Mouse (Mus musculus) embryonic facial prominence, embryonic 14.5 days (tissue): ENCODE data around the gene Peli2. TPM values are rescaled to one million over a fixed set of nuclear protein-coding genes. Genes with fewer than 3 reads are reported as not detected.
A peak's percentile ranks its signal among the peaks of the same experiment; 100 is the strongest.

Experiments used
- ATAC-seq: fragments of 200-750 bp; cut with Nextera tagmentation; 2 replicates; pipeline ENCODE4 v1.8.0; 2017; ENCODE audit warnings: low read depth, moderate number of reproducible peaks, moderate TSS enrichment
- DNase-seq: peaks from one replicate; pipeline ENCODE4 v3.0.0-alpha.2; 2015; ENCODE audit warnings: low spot score
- H3K27ac ChIP-seq: fragments of 300-500 bp; sonication (generic); replicated peaks from 2 replicates; pipeline ENCODE4 v1.5.1; 2014; ENCODE audit warnings: low read depth, mild to moderate bottlenecking, low read length, moderate library complexity
- H3K27me3 ChIP-seq: fragments of 300-500 bp; sonication (generic); replicated peaks from 2 replicates; pipeline ENCODE4 v1.6.1; 2014; ENCODE audit warnings: low read length; ENCODE audit not compliant: control insufficient read depth, insufficient read depth
- H3K36me3 ChIP-seq: fragments of 300-500 bp; sonication (generic); 2 replicates; pipeline ENCODE4 v1.6.1; 2014; ENCODE audit warnings: low read length, mixed read lengths; ENCODE audit not compliant: control insufficient read depth, insufficient read depth
- H3K4me1 ChIP-seq: fragments of 300-500 bp; sonication (generic); 2 replicates; pipeline ENCODE4 v1.6.1; 2014; ENCODE audit warnings: antibody characterized with exemption, low read length; ENCODE audit not compliant: control insufficient read depth, insufficient read depth
- H3K4me2 ChIP-seq: fragments of 300-500 bp; sonication (generic); 2 replicates; pipeline ENCODE4 v1.6.1; 2014; ENCODE audit warnings: low read depth, mild to moderate bottlenecking, low read length, moderate library complexity, mixed read lengths
- H3K4me3 ChIP-seq: fragments of 300-500 bp; sonication (generic); 2 replicates; pipeline ENCODE4 v1.5.1; 2014; ENCODE audit warnings: low read depth, mild to moderate bottlenecking, low read length
- H3K9ac ChIP-seq: fragments of 300-500 bp; sonication (generic); 2 replicates; pipeline ENCODE4 v1.6.1; 2014; ENCODE audit warnings: low read depth, mild to moderate bottlenecking, low read length, moderate library complexity, mixed read lengths
- H3K9me3 ChIP-seq: fragments of 300-500 bp; sonication (generic); 2 replicates; pipeline ENCODE4 v1.6.1; 2016; ENCODE audit warnings: low read length; ENCODE audit not compliant: control insufficient read depth
- WGBS: fragments of 180-500 bp; shearing (Covaris S2); extraction: QIAGEN DNeasy Blood & Tissue Kit; methylation state at CpG from one replicate; pipeline ENCODE4 v1.1.7; 2014; 5-methylcytosine and 5-hydroxymethylcytosine counted together
- polyA plus RNA-seq: library from polyadenylated mRNA; unstranded; fragments of >200 nt; fragmentation: Nextera tagmentation; extraction: Ambion mirVana; gene quantifications from 2 replicates; pipeline ENCODE4 v1.2.1, GENCODE M21; 2014

Peli2 gene
- polyA plus RNA-seq, 1 experiment from 2014 or later = 5.5 TPM

DNA sequence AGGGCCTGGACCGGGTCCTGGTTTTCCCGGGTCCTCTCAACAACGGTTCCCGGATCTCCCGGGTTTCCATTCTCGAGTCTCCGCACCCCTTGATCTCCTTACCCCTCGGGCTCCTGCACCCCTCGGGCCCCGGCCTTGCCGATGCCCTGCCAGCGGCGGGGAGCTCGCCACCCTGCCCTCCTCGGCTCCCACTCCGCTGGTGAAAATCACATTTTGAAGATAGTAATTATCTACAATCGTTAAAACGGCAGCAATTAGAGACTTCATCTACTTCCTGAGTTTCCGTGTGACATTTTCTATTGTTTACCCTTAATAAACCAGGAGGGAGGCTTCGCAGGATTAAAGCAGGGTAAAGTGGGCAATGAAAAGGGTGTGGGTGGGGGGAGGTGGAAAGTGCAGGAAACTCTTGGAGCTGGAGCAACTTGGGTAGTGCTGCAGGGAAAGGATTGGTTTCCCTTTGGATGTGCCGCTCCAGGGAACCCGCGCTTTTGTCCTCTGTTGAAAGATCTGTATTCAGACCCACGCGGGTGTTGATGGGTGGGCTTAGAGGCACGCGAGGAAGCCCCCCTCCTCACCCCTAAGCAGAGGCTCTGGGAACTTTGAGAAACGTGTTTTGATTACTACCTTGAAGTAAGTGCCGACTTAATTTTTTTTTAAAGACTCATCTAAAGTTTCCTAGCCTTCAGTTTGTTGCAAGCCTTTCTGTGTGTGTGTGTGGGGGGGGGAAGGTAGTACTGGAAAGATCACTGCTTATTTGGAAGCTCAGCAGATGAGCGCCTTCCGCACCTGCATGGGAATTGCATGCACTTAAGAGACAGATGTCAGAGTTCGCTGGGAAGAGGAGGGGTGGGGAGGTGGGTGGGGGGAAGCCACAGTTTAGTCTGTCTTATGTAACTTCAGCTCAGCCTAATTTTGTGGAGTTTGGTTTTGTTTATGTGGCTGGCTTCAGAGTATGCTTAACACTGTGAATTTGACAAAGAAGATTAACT is 1.2 kb downstream of the Peli2 start:
- no peaks in the 10 kb centered on the region for H3K36me3 ChIP-seq
- peak overlapping the region; percentile 69 for H3K4me3 ChIP-seq
- H3K27me3 ChIP-seq = no peaks in the 10 kb centered on the region; the same call in 1 of the 2 replicates
- DNase-seq = peak; percentile 68
- peak overlapping the region; percentile 84 for H3K4me2 ChIP-seq
- peak overlapping the region; percentile 78; the same call in 1 of the 2 replicates for H3K27ac ChIP-seq
- no peaks in the 10 kb centered on the region for H3K9me3 ChIP-seq
- 0 out of 2 replicates have a peak, but pooled peaks have one; percentile 17 for ATAC-seq
- peaks cover 22% of the 10 kb centered on the region for H3K4me1 ChIP-seq
- H3K9ac ChIP-seq = peak overlapping the region; percentile 82
- WGBS = 1% methylated on average over 32 of the region's 32 CpGs

DNA sequence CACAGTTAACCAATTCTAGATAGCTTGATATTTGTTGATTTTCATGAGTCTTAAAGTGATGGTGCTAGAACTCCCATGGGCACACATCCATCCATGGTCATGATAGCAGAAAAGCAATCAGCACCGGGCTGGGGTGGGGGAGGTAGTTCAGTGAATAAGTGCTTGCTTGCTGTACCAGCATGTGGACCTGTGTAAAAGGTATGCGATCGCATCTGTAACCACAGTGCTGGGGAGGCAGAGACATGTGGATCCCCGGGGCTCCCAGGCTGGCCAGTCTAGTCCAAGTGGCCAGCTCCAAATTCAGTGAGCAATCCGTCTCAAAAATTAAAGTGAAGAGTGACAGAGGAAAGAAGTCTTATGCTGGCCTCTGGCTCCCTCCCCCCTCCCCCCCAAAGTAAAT is 3.4 kb downstream of the Peli2 start:
- Histone ChIP-seq H3K36me3 (no peaks in the 10 kb centered on the region), H3K27ac (no peak overlapping the region), H3K9me3 (no peaks in the 10 kb centered on the region), H3K27me3 (peaks cover 3% of the 10 kb centered on the region; the same call in 1 of the 2 replicates), H3K4me3 (no peak overlapping the region), H3K4me2 (no peak overlapping the region), H3K9ac (no peak overlapping the region), H3K4me1 (peaks cover 21% of the 10 kb centered on the region)
- DNase-seq (no peak), ATAC-seq (no peak)
- WGBS = 53% methylated on average over 5 of the region's 5 CpGs

DNA sequence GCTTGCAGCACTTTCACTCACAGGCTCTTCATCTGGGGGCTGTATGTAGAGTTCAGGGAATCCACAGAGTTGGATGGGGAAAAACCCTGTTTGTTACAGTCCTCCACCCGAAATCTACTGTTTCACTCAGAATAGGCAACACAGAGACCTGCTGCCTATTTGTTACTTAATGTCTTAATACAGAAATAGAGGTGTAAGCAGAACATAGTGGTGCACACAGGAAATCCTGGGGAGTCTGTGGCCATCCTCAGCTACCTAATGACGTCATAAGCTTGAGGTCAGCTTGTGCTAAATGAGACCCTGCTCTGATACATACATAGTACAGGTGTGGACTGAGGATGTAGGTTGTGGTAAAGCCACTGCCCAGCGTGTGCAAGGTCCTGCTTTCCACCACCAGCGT is 4.2 kb downstream of the Peli2 start:
- 64% methylated on average over 4 of the region's 4 CpGs for WGBS
- no peaks in the 10 kb centered on the region for H3K9me3 ChIP-seq
- ATAC-seq (no peak), DNase-seq (no peak)
- H3K9ac ChIP-seq = no peak overlapping the region
- H3K4me1 ChIP-seq = peaks cover 16% of the 10 kb centered on the region; the same call in 1 of the 2 replicates
- no peak overlapping the region for H3K4me2 ChIP-seq
- peaks cover 7% of the 10 kb centered on the region; the same call in 1 of the 2 replicates for H3K27me3 ChIP-seq
- H3K4me3 ChIP-seq = no peak overlapping the region
- H3K27ac ChIP-seq = no peak overlapping the region
- no peaks in the 10 kb centered on the region for H3K36me3 ChIP-seq

DNA sequence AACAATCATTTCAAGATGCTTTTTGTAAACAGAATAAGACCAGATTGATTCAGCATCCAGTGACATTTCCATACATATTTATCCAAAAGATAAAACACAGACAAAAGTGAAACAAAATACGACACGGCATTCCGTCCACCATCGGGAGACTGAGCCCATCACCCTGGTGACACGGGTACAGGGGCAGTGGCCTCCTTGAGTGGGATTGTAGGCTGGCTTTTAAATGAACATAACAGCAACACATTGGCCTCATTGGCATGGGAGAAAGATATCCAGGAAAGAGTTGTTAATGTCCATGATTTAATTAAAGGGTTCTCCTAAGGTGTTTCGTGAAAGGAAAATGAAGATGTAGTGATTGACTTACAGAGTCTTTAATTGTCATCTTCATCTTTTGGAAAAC is 5.3 kb downstream of the Peli2 start:
- H3K4me2 ChIP-seq = no peak overlapping the region
- WGBS = 81% methylated on average over 6 of the region's 6 CpGs
- no peak overlapping the region for H3K27ac ChIP-seq
- ATAC-seq = no peak
- H3K27me3 ChIP-seq = peaks cover 7% of the 10 kb centered on the region; the same call in 1 of the 2 replicates
- no peak for DNase-seq
- H3K9ac ChIP-seq = no peak overlapping the region
- no peaks in the 10 kb centered on the region for H3K9me3 ChIP-seq
- no peak overlapping the region for H3K4me3 ChIP-seq
- peaks cover 21% of the 10 kb centered on the region for H3K4me1 ChIP-seq
- H3K36me3 ChIP-seq = no peaks in the 10 kb centered on the region

DNA sequence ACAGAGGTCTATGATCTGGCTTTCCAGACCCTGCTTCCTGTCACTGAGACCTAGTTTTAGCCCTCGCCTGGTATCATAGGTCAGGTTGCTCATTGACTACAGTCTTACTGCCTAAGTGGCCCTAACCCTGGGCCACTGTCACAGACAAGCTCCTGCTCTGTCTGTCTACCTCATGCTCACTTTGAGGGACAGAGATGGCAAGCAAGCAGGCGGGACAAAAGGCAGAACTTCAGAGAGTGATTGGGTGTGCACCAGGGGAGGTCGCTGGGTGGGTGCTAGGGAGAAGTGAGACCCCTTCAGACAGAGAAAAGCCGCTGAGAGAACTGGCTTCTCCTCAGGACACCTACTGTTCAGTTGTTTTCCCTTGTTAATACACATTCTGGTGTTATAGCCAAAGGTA is 6.3 kb downstream of the Peli2 start:
- peaks cover 30% of the 10 kb centered on the region for H3K4me1 ChIP-seq
- H3K27ac ChIP-seq = no peak overlapping the region
- peaks cover 7% of the 10 kb centered on the region; the same call in 1 of the 2 replicates for H3K27me3 ChIP-seq
- DNase-seq (no peak), ATAC-seq (no peak)
- H3K4me2 ChIP-seq = no peak overlapping the region
- no peaks in the 10 kb centered on the region for H3K36me3 ChIP-seq
- H3K9me3 ChIP-seq = no peaks in the 10 kb centered on the region
- H3K4me3 ChIP-seq = no peak overlapping the region
- no peak overlapping the region for H3K9ac ChIP-seq
- 73% methylated on average over 4 of the region's 4 CpGs for WGBS

DNA sequence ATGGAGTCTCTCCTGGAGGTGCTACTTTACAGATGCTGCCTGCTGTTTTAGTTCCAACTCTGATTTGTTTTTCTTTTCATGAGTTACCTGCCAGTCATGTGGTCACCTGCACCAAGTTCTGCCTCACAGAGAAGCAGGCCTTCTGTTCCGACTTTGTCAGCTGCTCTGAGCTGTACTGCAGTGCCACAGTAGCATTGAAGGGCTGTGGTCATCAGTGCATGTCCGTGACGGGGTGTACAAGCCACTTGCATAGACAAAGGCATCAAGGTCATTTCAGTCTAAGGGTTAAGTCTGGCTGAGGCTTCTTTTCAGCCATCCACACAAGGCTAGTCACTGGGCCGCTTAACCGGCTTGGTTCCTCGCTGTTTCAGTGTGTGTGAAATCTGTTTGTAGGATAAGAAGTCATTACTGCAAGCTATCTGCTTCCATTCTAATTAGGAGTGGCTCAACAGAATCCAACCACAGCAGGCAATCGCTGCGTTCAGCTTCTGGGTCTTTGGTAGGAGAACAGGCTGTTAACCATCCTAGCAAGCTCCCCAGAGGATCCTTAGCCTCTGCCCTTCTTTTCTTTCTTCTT is 7.1 kb downstream of the Peli2 start:
- WGBS = 65% methylated on average over 8 of the region's 8 CpGs
- no peak for ATAC-seq
- H3K4me1 ChIP-seq = peaks cover 30% of the 10 kb centered on the region

DNA sequence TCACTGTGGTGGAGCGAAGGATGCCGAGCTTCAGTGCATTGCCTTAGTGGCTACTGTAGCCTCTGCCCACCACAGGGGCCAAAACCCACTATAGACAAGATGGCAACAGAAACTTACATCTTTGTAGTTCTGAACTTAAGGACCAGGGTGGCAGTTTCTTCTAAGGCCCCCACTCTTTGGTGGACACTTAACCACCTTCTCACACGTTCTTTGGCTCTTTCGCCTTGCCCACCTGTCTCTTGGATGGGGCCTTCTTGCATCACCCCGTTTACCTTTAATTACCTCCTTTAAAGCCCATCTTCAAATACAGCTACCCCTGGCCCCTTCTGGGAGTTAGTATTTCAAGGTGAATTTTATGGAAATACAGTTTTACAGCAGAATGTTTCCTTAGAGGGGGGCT is 8.1 kb downstream of the Peli2 start:
- Histone ChIP-seq H3K9ac (no peak overlapping the region), H3K4me2 (no peak overlapping the region), H3K9me3 (no peaks in the 10 kb centered on the region), H3K4me3 (no peak overlapping the region), H3K27me3 (peaks cover 7% of the 10 kb centered on the region; the same call in 1 of the 2 replicates), H3K4me1 (peaks cover 35% of the 10 kb centered on the region), H3K27ac (no peak overlapping the region), H3K36me3 (no peaks in the 10 kb centered on the region)
- WGBS = 81% methylated on average over 5 of the region's 5 CpGs
- no peak for ATAC-seq
- no peak for DNase-seq

More for the DNA sequence above, 7.1 kb downstream of the Peli2 start:
- no peaks in the 10 kb centered on the region for H3K36me3 ChIP-seq
- H3K4me3 ChIP-seq = no peak overlapping the region
- no peaks in the 10 kb centered on the region for H3K9me3 ChIP-seq
- DNase-seq = no peak
- peaks cover 7% of the 10 kb centered on the region; the same call in 1 of the 2 replicates for H3K27me3 ChIP-seq
- no peak overlapping the region for H3K9ac ChIP-seq
- H3K4me2 ChIP-seq = no peak overlapping the region
- H3K27ac ChIP-seq = no peak overlapping the region

DNA sequence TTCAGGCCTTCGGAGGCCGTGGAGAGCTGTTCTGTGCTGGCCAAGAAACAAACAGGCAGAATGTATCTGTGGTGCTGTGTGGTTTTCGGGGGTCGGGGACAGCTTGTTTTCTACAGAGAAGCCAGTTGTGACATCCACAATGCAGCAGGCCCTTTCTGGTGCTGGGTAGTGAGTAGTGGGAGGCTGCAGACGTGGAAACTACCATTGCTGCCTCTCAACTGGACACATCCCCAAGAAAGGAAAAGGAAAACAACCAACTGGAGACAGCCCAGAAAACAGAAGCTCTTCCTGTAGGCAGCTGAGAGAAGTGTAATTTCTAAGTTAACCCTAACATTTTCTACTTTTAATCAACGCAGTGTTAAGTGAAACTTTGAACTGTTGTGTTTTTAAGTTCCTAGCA is 9.4 kb downstream of the Peli2 start:
- H3K27ac ChIP-seq = no peak overlapping the region
- H3K9ac ChIP-seq = no peak overlapping the region
- no peaks in the 10 kb centered on the region for H3K9me3 ChIP-seq
- ATAC-seq = no peak
- no peak overlapping the region for H3K4me2 ChIP-seq
- H3K27me3 ChIP-seq = peaks cover 7% of the 10 kb centered on the region
- peaks cover 38% of the 10 kb centered on the region for H3K4me1 ChIP-seq
- WGBS = 70% methylated on average over 6 of the region's 6 CpGs
- no peak overlapping the region for H3K4me3 ChIP-seq
- no peaks in the 10 kb centered on the region for H3K36me3 ChIP-seq
- DNase-seq = no peak
